Mouse (Mus musculus) liver, adult 2 months (tissue): ENCODE measurements at regions not wholly inside any gene's neighbourhood (a gene's known extent, or its start where the extent isn't known, plus 50 kb on each side); places are given as distances from the start of the nearest gene placed in this dataset.
A peak's percentile ranks its signal among the peaks of the same experiment; 100 is the strongest.
"Not testable (repeated sequence)": the region's sequence is repeated elsewhere in the genome, so short reads cannot be mapped to it uniquely, and the experiment has no call there.

ENCODE experiments used
- DNase-seq: peaks from one replicate; pipeline ENCODE4 v3.0.0-alpha.2; 2011; ENCODE audit warnings: low read depth, low spot score; ENCODE audit errors: extremely low read depth
- H3K27ac ChIP-seq: fragments of 200-500 bp; replicated peaks from 2 replicates; pipeline ENCODE4 v1.5.1; 2012; ENCODE audit warnings: low read depth, mild to moderate bottlenecking, control low read depth, inconsistent platforms, low read length; ENCODE audit not compliant: insufficient read depth
- H3K27me3 ChIP-seq: fragments of 200-500 bp; 2 replicates; pipeline ENCODE4 v1.6.1; 2012; ENCODE audit warnings: mild to moderate bottlenecking, moderate library complexity, low read length, inconsistent platforms; ENCODE audit not compliant: control insufficient read depth, insufficient read depth
- H3K36me3 ChIP-seq: fragments of 200-500 bp; 2 replicates; pipeline ENCODE4 v1.6.1; 2012; ENCODE audit warnings: low read length, inconsistent platforms; ENCODE audit not compliant: control insufficient read depth, insufficient read depth
- H3K4me1 ChIP-seq: fragments of 200-500 bp; 2 replicates; pipeline ENCODE4 v1.6.1; 2011; ENCODE audit warnings: low read length; ENCODE audit not compliant: control insufficient read depth, insufficient read depth
- H3K4me3 ChIP-seq: fragments of 200-500 bp; 2 replicates; pipeline ENCODE4 v1.5.1; 2011; ENCODE audit warnings: low read depth, mild to moderate bottlenecking, control low read depth, low read length, moderate library complexity; ENCODE audit not compliant: insufficient read depth
- H3K79me2 ChIP-seq: fragments of 200-500 bp; 2 replicates; pipeline ENCODE4 v1.6.1; 2012; ENCODE audit warnings: inconsistent platforms, mild to moderate bottlenecking, low read length, moderate library complexity; ENCODE audit not compliant: control insufficient read depth, insufficient read depth
- H3K9ac ChIP-seq: fragments of 200-500 bp; 2 replicates; pipeline ENCODE4 v1.6.1; 2012; ENCODE audit warnings: low read depth, mild to moderate bottlenecking, control low read depth, inconsistent platforms, low read length
- CTCF ChIP-seq: fragments of 200-500 bp; IDR thresholded peaks from 2 replicates; pipeline ENCODE4 v1.5.1; 2011; ENCODE audit warnings: low read depth, low read length, control low read depth
- POLR2A ChIP-seq: fragments of 200-500 bp; IDR thresholded peaks from 2 replicates; pipeline ENCODE4 v1.6.1; 2011; ENCODE audit warnings: low read length, control low read depth; ENCODE audit not compliant: insufficient read depth; ENCODE audit errors: extremely low read depth
- WGBS: fragments of 180-500 bp; shearing (Covaris S2); methylation state at CpG from one replicate; pipeline ENCODE4 v1.1.7; 2018; 5-methylcytosine and 5-hydroxymethylcytosine counted together

DNA sequence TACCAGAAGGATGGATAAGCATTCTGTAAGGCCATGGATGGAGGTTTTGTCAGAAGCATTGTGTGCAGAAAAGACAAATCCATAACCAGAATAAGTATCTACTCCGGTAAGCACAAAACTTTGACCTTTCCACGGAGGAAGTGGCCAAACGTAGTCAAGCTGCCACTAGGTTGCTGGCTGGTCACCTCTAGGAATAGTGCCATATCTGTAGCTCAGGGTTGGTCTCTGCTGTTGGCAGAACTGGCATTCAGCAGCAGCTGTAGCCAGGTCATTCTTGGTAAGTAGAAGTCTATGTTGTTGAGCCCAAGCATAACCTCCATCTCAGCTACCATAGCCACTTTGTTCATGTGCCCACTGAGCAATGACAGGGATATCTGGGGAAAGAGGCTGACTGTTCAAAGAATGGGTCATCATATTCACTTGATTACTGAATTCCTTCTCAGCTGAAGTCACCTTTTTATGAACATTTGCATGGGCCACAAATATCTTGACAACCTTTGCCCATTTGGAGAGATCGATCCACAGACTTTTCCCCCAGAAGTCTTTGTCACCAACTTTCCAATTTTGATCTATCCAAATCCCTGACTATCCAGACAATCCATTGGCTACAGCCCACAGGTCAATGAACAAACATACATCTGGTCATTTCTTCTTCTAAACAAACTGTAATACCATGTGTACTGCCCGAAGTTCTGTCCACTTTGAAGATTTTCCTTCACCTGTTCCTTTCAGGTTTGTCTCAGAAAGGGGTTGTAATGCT lies 114.2 kb downstream of the Ly6f start:
- 28% methylated on average over 5 of the region's 5 CpGs for WGBS
- TF ChIP-seq POLR2A (no peak), CTCF (no peak)
- no peaks in the 10 kb centered on the region for H3K79me2 ChIP-seq
- DNase-seq, result peak; percentile 93
- H3K9ac ChIP-seq, result no peak overlapping the region
- no peak overlapping the region for H3K4me3 ChIP-seq
- no peaks in the 10 kb centered on the region for H3K36me3 ChIP-seq
- H3K4me1 ChIP-seq, result peaks cover 39% of the 10 kb centered on the region
- no peaks in the 10 kb centered on the region for H3K27me3 ChIP-seq
- peak overlapping the region; percentile 95 for H3K27ac ChIP-seq

DNA sequence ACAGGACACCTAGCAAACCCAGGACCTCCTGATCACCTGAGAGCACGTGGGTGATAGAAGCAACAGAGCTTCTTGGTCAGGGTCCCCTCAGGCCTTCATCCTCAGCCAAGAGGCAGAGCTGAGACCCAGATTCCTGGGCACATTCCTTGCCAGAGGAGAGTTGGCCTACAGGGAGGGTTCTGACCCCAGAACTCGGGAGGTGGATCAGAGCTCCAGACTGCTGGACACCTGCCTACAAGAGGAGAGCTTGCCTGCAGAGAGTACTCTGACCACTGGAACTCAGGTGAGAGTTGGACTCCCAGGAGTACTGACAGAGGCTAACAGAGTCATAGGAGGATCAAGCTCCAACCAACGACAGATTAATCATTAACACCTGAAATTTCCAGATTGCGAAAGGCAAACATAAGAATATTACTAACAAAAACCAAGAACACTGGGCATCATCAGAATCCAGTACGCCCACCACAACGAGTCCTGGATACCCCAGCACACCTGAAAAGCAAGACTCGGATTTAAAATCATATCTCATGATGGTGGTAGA lies 124.8 kb downstream of the Ly6f start:
- peak; percentile 98 for DNase-seq
- Histone ChIP-seq H3K27ac (peak overlapping the region; percentile 95), H3K4me1 (peaks cover 17% of the 10 kb centered on the region), H3K9ac (peak overlapping the region; percentile 42)
- not testable (repeated sequence) for H3K4me3 ChIP-seq, H3K27me3 ChIP-seq, H3K36me3 ChIP-seq, H3K79me2 ChIP-seq
- WGBS, result 21% methylated on average over 7 of the region's 7 CpGs

DNA sequence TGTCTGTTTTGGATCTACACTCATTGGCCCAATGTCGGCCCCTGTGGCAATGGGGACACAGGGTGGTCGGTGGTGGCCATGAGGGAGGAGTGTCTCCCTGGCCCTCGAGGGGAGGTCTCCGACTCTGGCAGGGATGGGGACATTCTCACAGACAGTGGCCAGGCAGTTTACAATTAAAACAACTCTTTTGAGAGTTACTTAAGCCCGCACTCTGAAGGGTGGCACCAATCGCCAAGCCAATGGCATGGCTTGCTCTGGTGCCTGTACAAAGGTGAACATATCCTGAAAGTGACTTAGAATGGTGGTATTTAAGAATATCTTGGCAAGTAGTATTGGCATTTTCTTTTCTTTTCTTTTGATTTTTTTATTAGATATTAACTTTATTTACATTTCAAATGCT lies 129.1 kb downstream of the Ly6f start:
- DNase-seq, result peak; percentile 64
- Histone ChIP-seq H3K4me3 (peak overlapping the region; percentile 43; the same call in 1 of the 2 replicates), H3K27me3 (no peaks in the 10 kb centered on the region), H3K4me1 (peaks cover 36% of the 10 kb centered on the region), H3K9ac (peak overlapping the region; percentile 68), H3K36me3 (no peaks in the 10 kb centered on the region), H3K27ac (peak overlapping the region; percentile 96), H3K79me2 (peaks cover 3% of the 10 kb centered on the region; the same call in 1 of the 2 replicates)
- TF ChIP-seq CTCF, result no peak
- 0 out of 2 replicates have a peak, but pooled peaks have one; percentile 40 for TF ChIP-seq POLR2A
- 34% methylated on average over 6 of the region's 6 CpGs for WGBS
